Mouse (Mus musculus): ENCODE data around the gene Asb16. TPM values are rescaled to one million over a fixed set of nuclear protein-coding genes. Genes with fewer than 3 reads are reported as not detected.

The Asb16 gene
- polyA plus RNA-seq, 1 experiment = 0.70 TPM

DNA sequence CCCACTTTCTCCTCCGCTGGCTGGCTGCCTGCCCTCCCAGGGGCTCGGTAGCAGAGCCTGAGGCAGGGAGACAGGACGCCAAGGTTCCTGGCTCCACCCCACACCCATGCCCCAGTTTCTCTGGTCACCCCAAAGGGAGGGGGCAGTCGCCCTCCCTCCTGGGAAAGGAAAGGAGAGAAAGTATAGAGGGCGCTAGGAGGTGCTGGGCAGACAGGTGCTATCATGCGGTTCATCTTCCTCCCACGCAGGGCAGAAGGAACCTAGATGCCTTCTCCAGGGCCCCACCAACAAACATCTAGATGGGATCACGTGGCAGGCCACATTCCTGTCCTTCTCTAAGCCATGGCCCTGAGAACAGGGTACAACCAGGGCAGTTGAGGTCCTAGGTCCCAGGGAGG is 46.6 kb upstream of the Asb16 start:
- Histone ChIP-seq H3K36me3 (ENCODE audit: control insufficient read depth, insufficient read depth, low read length) (no peaks in the 10 kb centered on the region), H3K27ac (ENCODE audit: insufficient read depth, low read depth, low read length) (no peak overlapping the region), H3K4me3 (ENCODE audit: insufficient read depth, low read depth, low read length) (no peak overlapping the region), H3K4me1 (ENCODE audit: control insufficient read depth, insufficient read depth, low read length) (peaks cover 39% of the 10 kb centered on the region), H3K27me3 (replicated peaks; ENCODE audit: control insufficient read depth, insufficient read depth, low read length) (no peaks in the 10 kb centered on the region)
- DNase-seq = peak; percentile 69
- TF ChIP-seq CTCF (conservative IDR thresholded peaks at IDR 0.05; ENCODE audit: insufficient read depth, insufficient read length, low read depth, low read length) = no peak
- no peak for TF ChIP-seq POLR2A (IDR thresholded peaks at IDR 0.05; ENCODE audit: low read depth, low read length)
- 40% methylated on average over 8 of the region's 8 CpGs for WGBS

- H3K4me3 ChIP-seq (ENCODE audit: insufficient read depth, low read depth, low read length) = no peak overlapping the region
- no peaks in the 10 kb centered on the region for H3K27me3 ChIP-seq (replicated peaks; ENCODE audit: control insufficient read depth, insufficient read depth, low read length)
- H3K4me1 ChIP-seq (ENCODE audit: control insufficient read depth, insufficient read depth, low read length) = peaks cover 30% of the 10 kb centered on the region
- peak; percentile 59 for DNase-seq
- peak; percentile 51 for TF ChIP-seq CTCF (conservative IDR thresholded peaks at IDR 0.05; ENCODE audit: insufficient read depth, insufficient read length, low read depth, low read length)
- no peak for TF ChIP-seq POLR2A (IDR thresholded peaks at IDR 0.05; ENCODE audit: low read depth, low read length)
- H3K36me3 ChIP-seq (ENCODE audit: control insufficient read depth, insufficient read depth, low read length) = no peaks in the 10 kb centered on the region
- 52% methylated on average over 6 of the region's 6 CpGs for WGBS
- no peak overlapping the region for H3K27ac ChIP-seq (ENCODE audit: insufficient read depth, low read depth, low read length)
Observed at GRCm38 (mm10) chr11:102223166-102223565, 45.4 kb upstream of the Asb16 start.

DNA sequence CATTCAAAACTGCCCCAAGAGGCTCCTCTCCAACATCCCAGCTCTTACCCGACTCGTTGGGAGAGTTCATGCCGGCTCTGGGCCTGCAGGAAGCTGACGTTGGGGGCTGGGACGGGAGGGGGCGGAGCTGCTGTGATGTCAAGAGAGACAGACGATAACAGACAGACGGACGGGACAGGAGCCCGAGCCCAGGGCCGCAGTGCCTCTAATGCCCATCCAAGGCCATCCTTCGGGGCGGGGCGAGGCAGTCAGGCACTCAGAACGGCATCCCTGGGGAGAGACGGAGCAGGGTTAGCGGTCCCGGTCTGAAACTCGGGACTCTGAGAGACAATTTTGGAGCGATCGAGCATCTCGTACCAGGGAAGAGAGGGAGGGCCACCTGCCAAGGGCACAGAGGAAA is 43.9 kb upstream of the Asb16 start:
- no peak overlapping the region for H3K27ac ChIP-seq (ENCODE audit: insufficient read depth, low read depth, low read length)
- peak overlapping the region; percentile 17; the same call in 1 of the 2 replicates for H3K4me3 ChIP-seq (ENCODE audit: insufficient read depth, low read depth, low read length)
- H3K4me1 ChIP-seq (ENCODE audit: control insufficient read depth, insufficient read depth, low read length) = peaks cover 26% of the 10 kb centered on the region
- H3K36me3 ChIP-seq (ENCODE audit: control insufficient read depth, insufficient read depth, low read length) = no peaks in the 10 kb centered on the region
- 32% methylated on average over 22 of the region's 22 CpGs for WGBS
- no peaks in the 10 kb centered on the region for H3K27me3 ChIP-seq (replicated peaks; ENCODE audit: control insufficient read depth, insufficient read depth, low read length)
- DNase-seq = peak; percentile 45
- no peak for TF ChIP-seq CTCF (conservative IDR thresholded peaks at IDR 0.05; ENCODE audit: insufficient read depth, insufficient read length, low read depth, low read length)
- TF ChIP-seq POLR2A (IDR thresholded peaks at IDR 0.05; ENCODE audit: low read depth, low read length) = no peak

GRCm38 (mm10) chr11:102225221-102225620 is 43.3 kb upstream of the Asb16 start:
- no peak overlapping the region for H3K27ac ChIP-seq (ENCODE audit: insufficient read depth, low read depth, low read length)
- WGBS = 77% methylated on average over 5 of the region's 5 CpGs
- no peak for TF ChIP-seq CTCF (conservative IDR thresholded peaks at IDR 0.05; ENCODE audit: insufficient read depth, insufficient read length, low read depth, low read length)
- no peak for TF ChIP-seq POLR2A (IDR thresholded peaks at IDR 0.05; ENCODE audit: low read depth, low read length)

GRCm38 (mm10) chr11:102226067-102226978 is 42.2 kb upstream of the Asb16 start:
- H3K27me3 ChIP-seq (replicated peaks; ENCODE audit: control insufficient read depth, insufficient read depth, low read length) = no peaks in the 10 kb centered on the region
- no peaks in the 10 kb centered on the region for H3K36me3 ChIP-seq (ENCODE audit: control insufficient read depth, insufficient read depth, low read length)
- no peak for DNase-seq
- WGBS = 71% methylated on average over 12 of the region's 12 CpGs
- no peak overlapping the region for H3K4me3 ChIP-seq (ENCODE audit: insufficient read depth, low read depth, low read length)
- TF ChIP-seq POLR2A (IDR thresholded peaks at IDR 0.05; ENCODE audit: low read depth, low read length) (no peak), CTCF (conservative IDR thresholded peaks at IDR 0.05; ENCODE audit: insufficient read depth, insufficient read length, low read depth, low read length) (no peak)
- peaks cover 19% of the 10 kb centered on the region for H3K4me1 ChIP-seq (ENCODE audit: control insufficient read depth, insufficient read depth, low read length)
- H3K27ac ChIP-seq (ENCODE audit: insufficient read depth, low read depth, low read length) = no peak overlapping the region

More at GRCm38 (mm10) chr11:102225221-102225620, 43.3 kb upstream of the Asb16 start:
- H3K36me3 ChIP-seq (ENCODE audit: control insufficient read depth, insufficient read depth, low read length) = no peaks in the 10 kb centered on the region
- peaks cover 20% of the 10 kb centered on the region for H3K4me1 ChIP-seq (ENCODE audit: control insufficient read depth, insufficient read depth, low read length)
- no peaks in the 10 kb centered on the region for H3K27me3 ChIP-seq (replicated peaks; ENCODE audit: control insufficient read depth, insufficient read depth, low read length)
- no peak overlapping the region for H3K4me3 ChIP-seq (ENCODE audit: insufficient read depth, low read depth, low read length)
- DNase-seq = no peak

DNA sequence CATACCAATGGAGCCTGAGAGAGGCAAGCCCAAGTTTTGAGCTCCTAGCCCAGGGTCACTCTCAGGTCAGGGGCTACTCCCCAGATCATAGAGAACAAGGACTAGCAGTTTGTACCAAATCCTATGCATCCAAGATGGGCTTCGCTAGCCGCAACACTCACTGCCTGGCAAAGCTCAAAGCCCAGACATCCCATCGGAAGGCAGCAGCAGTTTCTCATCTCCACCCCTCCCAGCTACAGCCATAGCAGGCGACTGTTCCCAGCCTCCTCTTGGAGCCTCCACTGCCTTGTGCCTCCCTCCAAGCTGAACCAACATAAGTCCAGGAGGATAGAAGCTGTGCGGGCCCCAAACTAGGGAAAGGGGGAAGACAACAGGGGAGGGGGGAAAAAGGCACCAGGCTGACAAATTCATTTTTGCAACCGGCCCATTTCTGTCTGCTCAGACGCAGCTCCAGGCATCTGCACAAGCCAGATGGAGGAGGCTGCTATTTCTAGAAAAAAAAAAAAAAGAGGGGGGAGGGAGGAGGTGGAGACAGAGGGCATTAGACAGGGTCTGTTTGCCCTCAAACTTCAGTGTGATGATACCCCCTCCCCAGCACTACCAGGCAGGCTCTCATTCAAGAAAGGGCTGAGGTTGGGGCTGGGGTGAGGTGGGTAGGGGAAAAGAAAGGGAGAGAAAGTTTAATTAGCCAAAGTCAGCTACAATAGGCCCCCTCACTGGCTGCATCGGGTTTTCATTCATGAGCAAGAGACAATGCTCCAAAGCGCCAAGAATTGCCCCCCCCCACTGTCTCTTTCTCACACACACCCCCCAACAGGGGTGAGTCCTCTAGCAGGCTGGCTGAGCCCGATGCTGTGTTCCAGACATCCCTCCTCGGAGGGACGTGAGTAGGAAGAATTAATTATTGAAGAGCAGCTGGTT is 41.0 kb upstream of the Asb16 start:
- H3K4me3 ChIP-seq (ENCODE audit: insufficient read depth, low read depth, low read length) = peak overlapping the region; percentile 4; the same call in 1 of the 2 replicates
- WGBS = 61% methylated on average over 12 of the region's 12 CpGs

More for the DNA sequence above, 41.0 kb upstream of the Asb16 start:
- no peaks in the 10 kb centered on the region for H3K27me3 ChIP-seq (replicated peaks; ENCODE audit: control insufficient read depth, insufficient read depth, low read length)
- no peak for DNase-seq
- H3K4me1 ChIP-seq (ENCODE audit: control insufficient read depth, insufficient read depth, low read length) = peaks cover 12% of the 10 kb centered on the region
- H3K27ac ChIP-seq (ENCODE audit: insufficient read depth, low read depth, low read length) = no peak overlapping the region
- TF ChIP-seq POLR2A (IDR thresholded peaks at IDR 0.05; ENCODE audit: low read depth, low read length) = no peak
- no peak for TF ChIP-seq CTCF (conservative IDR thresholded peaks at IDR 0.05; ENCODE audit: insufficient read depth, insufficient read length, low read depth, low read length)
- no peaks in the 10 kb centered on the region for H3K36me3 ChIP-seq (ENCODE audit: control insufficient read depth, insufficient read depth, low read length)
